Mouse (Mus musculus): ENCODE measurements around the gene Gpr108. TPM values are rescaled to one million over a fixed set of nuclear protein-coding genes. Genes with fewer than 3 reads are reported as not detected.

Gene Gpr108
- polyA plus RNA-seq, 1 experiment, result 44.0 TPM

DNA sequence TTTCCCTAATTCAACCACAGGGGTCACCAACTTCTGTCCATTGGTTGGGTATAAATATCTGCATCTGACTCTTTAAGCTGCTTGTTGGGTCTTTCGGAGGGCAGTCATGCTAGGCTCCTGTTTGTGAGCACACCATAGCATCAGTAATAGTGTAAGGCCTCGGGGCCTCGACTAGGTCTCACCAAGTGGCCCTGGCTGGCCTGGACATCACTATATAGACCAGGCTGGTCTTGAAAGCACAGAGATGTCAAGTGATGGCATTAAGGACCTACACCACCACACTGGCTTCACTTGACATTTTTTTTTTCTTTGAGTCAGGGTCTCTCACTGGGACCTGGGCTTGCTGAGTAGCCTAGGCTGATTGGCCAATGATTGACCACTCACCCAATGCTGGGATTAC, 9.9 kb upstream of the Gpr108 start:
- no peak for DNase-seq
- TF ChIP-seq CTCF (IDR thresholded peaks at IDR 0.05; ENCODE audit: borderline replicate concordance, insufficient read depth, low read depth, low read length) (no peak), POLR2A (IDR thresholded peaks at IDR 0.05; ENCODE audit: borderline replicate concordance, insufficient read depth, low read length) (no peak)
- Histone ChIP-seq H3K27ac (ENCODE audit: insufficient read depth, low read length) (no peak overlapping the region), H3K4me1 (ENCODE audit: control insufficient read depth, insufficient read depth, low read length) (no peaks in the 10 kb centered on the region), H3K27me3 (ENCODE audit: control insufficient read depth, insufficient read depth, low read length) (no peaks in the 10 kb centered on the region), H3K4me3 (replicated peaks; ENCODE audit: insufficient read depth, low read depth, low read length) (no peak overlapping the region)
- WGBS, result 92% methylated on average over 3 of the region's 3 CpGs

DNA sequence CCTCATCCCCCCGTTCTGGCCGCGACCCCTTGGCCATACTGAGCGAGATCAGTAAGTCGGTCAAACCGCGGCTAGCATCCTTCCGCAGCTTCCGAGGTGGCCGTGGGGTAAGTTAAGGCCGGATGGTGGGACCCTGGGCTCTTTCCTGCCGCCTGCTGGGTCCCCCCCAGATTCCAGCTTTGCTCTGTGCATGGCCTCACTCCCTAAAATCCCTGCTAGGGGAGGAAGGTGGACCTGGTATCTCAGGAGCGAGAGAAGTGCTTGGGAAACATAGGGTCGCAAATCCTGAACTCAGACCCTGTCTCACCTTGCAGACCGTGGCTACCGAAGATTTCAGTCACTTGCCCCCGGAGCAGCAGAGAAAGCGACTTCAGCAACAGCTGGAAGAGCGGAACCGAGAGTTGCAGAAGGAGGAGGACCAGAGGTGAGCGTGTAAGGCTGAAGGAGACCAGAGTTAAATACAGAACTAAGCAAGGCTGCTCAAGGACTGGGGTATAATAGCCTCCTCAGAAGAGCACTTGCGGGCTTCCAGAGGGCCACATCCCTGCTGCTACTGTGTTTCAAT, 8.8 kb upstream of the Gpr108 start:
- Histone ChIP-seq H3K4me3 (replicated peaks; ENCODE audit: insufficient read depth, low read depth, low read length) (no peak overlapping the region), H3K4me1 (ENCODE audit: control insufficient read depth, insufficient read depth, low read length) (no peaks in the 10 kb centered on the region), H3K27ac (ENCODE audit: insufficient read depth, low read length) (no peak overlapping the region), H3K27me3 (ENCODE audit: control insufficient read depth, insufficient read depth, low read length) (no peaks in the 10 kb centered on the region)
- TF ChIP-seq CTCF (IDR thresholded peaks at IDR 0.05; ENCODE audit: borderline replicate concordance, insufficient read depth, low read depth, low read length), result no peak
- no peak for TF ChIP-seq POLR2A (IDR thresholded peaks at IDR 0.05; ENCODE audit: borderline replicate concordance, insufficient read depth, low read length)
- no peak for DNase-seq
- WGBS, result 96% methylated on average over 22 of the region's 22 CpGs

DNA sequence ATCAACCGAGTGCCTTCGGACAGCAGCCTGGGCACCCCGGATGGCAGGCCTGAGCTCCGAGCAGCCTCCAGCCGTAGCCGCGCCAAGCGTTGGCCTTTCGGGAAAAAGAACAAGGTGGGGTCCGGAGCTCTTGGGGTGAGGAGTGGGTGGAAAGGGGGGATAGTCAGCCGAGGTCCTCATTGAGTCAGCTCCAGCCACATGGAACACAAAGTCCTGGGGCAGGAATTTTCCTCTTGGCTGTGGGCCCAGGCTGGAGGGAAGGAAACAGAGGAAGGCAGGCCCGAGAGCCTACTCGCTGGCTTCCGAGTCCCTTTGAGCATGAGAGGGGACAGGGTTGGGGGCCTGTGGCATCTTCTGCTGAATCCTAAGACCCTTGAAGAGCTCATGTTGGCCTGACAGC, 7.1 kb upstream of the Gpr108 start:
- H3K4me3 ChIP-seq (replicated peaks; ENCODE audit: insufficient read depth, low read depth, low read length), result no peak overlapping the region
- H3K27me3 ChIP-seq (ENCODE audit: control insufficient read depth, insufficient read depth, low read length), result no peaks in the 10 kb centered on the region
- H3K4me1 ChIP-seq (ENCODE audit: control insufficient read depth, insufficient read depth, low read length), result no peaks in the 10 kb centered on the region
- DNase-seq, result no peak
- no peak overlapping the region for H3K27ac ChIP-seq (ENCODE audit: insufficient read depth, low read length)
- no peak for TF ChIP-seq CTCF (IDR thresholded peaks at IDR 0.05; ENCODE audit: borderline replicate concordance, insufficient read depth, low read depth, low read length)
- no peak for TF ChIP-seq POLR2A (IDR thresholded peaks at IDR 0.05; ENCODE audit: borderline replicate concordance, insufficient read depth, low read length)
- 72% methylated on average over 14 of the region's 14 CpGs for WGBS

DNA sequence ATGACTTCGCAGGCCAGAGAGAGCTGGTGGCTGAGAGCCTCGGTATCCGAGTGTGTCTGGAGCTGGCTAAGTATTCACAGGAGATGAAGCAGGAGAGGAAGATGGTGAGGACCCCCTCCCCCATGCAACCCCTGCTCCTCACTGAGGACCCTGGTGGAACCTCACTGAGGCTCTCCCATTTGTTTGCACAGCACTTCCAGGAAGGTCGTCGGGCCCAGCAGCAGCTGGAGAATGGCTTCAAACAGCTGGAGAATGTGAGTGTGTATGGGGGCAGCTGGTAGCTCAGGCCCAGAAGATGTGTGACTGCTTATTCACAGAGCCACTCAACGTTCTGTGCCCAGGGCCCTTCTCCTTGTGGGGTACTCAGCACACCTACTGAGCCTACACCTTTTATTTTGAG, 5.1 kb upstream of the Gpr108 start:
- no peak for TF ChIP-seq CTCF (IDR thresholded peaks at IDR 0.05; ENCODE audit: borderline replicate concordance, insufficient read depth, low read depth, low read length)
- no peak for TF ChIP-seq POLR2A (IDR thresholded peaks at IDR 0.05; ENCODE audit: borderline replicate concordance, insufficient read depth, low read length)
- WGBS, result 77% methylated on average over 6 of the region's 6 CpGs
- no peaks in the 10 kb centered on the region for H3K27me3 ChIP-seq (ENCODE audit: control insufficient read depth, insufficient read depth, low read length)
- DNase-seq, result no peak
- H3K4me3 ChIP-seq (replicated peaks; ENCODE audit: insufficient read depth, low read depth, low read length), result no peak overlapping the region
- H3K27ac ChIP-seq (ENCODE audit: insufficient read depth, low read length), result no peak overlapping the region
- 0 out of 2 replicates have a peak, but pooled peaks cover 3% of the 10 kb centered on the region for H3K4me1 ChIP-seq (ENCODE audit: control insufficient read depth, insufficient read depth, low read length)

DNA sequence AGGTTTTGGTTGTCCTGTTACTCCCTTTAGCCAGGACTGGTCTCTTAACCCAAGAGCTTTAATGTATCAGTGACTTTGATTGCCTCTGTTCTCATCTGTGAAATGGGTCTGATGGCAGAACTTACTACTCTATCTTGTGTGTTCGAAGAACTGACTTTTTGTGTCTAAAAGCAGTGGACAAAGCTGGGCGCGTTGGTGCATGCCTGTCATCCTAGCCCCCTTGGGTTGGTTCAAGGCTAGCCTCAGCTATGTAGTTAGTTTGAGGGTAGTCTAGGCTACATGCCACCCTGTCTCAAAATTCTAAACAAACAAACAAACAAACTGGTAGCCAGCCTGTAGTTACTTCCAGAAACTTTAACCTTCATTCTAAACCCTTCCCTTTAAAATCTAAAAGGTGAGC, 3.2 kb upstream of the Gpr108 start:
- H3K27me3 ChIP-seq (ENCODE audit: control insufficient read depth, insufficient read depth, low read length), result no peaks in the 10 kb centered on the region
- WGBS, result 93% methylated on average over 3 of the region's 3 CpGs
- H3K4me1 ChIP-seq (ENCODE audit: control insufficient read depth, insufficient read depth, low read length), result 0 out of 2 replicates have a peak, but pooled peaks cover 3% of the 10 kb centered on the region
- no peak overlapping the region for H3K27ac ChIP-seq (ENCODE audit: insufficient read depth, low read length)
- no peak for DNase-seq
- TF ChIP-seq POLR2A (IDR thresholded peaks at IDR 0.05; ENCODE audit: borderline replicate concordance, insufficient read depth, low read length) (no peak), CTCF (IDR thresholded peaks at IDR 0.05; ENCODE audit: borderline replicate concordance, insufficient read depth, low read depth, low read length) (no peak)
- H3K4me3 ChIP-seq (replicated peaks; ENCODE audit: insufficient read depth, low read depth, low read length), result no peak overlapping the region

DNA sequence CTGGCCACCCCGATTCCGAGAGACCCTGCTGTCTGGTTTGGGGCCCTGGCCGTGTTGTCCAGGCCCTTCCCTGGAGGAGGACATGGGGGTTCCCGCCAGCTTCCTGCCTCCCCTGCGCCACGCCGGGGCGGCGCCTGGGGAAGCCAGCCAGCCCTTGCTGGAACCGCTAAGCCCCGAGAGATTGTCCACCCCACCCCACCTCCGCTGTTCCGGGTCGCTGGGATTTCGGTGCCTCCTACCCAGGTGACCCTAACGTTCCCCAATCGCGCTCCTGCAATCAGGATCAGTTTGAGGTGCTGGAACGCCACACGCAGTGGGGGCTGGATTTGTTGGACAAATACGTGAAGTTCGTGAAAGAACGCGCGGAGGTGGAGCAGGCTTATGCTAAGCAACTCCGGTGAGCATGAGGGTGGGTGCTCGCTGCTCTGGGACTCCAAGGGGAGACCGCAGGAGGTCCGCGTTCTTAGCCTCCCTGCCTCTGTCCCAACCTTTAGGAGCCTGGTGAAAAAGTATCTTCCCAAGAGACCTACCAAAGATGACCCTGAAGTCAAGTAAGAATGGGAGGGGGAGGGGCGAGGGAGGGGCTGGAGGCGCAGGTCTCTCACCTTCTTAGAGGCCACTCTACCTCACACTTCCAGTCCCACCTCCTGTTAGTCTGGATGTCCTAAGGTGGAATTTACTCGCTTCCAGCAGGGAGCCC, 2.4 kb upstream of the Gpr108 start:
- no peaks in the 10 kb centered on the region for H3K27me3 ChIP-seq (ENCODE audit: control insufficient read depth, insufficient read depth, low read length)
- WGBS, result 6% methylated on average over 33 of the region's 33 CpGs
- H3K4me3 ChIP-seq (replicated peaks; ENCODE audit: insufficient read depth, low read depth, low read length), result peak overlapping the region; percentile 40
- H3K27ac ChIP-seq (ENCODE audit: insufficient read depth, low read length), result no peak overlapping the region
- TF ChIP-seq CTCF (IDR thresholded peaks at IDR 0.05; ENCODE audit: borderline replicate concordance, insufficient read depth, low read depth, low read length) (no peak), POLR2A (IDR thresholded peaks at IDR 0.05; ENCODE audit: borderline replicate concordance, insufficient read depth, low read length) (no peak)
- DNase-seq, result peak; percentile 37 to 41
- 0 out of 2 replicates have a peak, but pooled peaks cover 3% of the 10 kb centered on the region for H3K4me1 ChIP-seq (ENCODE audit: control insufficient read depth, insufficient read depth, low read length)

DNA sequence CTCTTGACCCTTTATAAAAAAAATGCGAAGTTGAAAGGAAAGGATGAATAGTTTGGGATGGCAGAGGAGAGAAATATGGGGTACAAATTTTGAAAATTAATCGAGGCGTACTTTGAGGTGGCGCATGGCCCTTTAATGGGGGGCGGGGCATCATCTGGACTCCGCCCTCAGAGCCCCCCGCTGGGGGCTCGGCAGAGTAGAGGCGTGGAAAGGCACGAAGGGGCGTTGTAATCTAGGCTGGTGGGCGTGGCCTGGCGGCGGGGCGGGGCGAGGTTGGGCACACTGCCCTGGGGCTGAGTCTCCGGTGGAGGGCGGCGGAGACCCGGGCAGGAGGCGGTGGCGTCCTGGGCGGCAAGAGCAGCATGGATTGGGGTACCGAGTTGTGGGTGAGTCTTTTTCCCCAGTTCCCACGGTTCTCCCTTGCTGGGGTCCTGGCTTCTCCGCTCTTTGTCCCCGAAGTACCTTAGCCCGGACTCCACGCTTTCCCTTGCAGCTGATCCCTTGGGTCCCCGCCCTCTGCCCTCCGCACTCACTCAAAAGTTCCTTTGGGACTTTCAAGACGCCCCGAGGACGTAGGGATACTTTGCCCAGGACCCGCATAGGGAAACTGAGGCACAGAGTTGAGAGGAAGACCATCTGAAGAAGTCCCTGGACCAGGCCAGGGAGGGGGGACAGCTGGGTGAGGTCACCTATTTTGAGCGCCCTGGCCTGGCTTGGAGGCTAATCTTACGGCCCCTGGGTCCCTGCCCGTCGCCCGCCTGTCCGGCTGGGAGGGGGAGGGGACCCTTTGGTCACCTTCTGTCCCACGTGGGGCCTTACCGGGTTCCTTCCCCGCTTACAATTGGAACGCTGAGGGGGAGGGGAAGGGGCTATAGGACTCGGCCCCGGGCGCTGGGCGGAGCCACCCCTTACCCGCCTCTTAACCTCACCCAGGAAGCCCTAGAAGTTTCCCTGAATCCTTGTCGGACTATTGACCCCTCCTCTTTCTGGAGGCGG, 1.2 kb upstream of the Gpr108 start, which contains the start of gene Trip10:
Trip10 (plus strand) TSS at position 270 of the 996 bp plus-strand sequence.
- peak within 1 kb of the TSS; percentile 54 for H3K27ac ChIP-seq (ENCODE audit: insufficient read depth, low read length)
- under 1% methylated on average over 51 of the region's 52 CpGs for WGBS
- DNase-seq, result peak; percentile 78 to 84
- H3K4me3 ChIP-seq (replicated peaks; ENCODE audit: insufficient read depth, low read depth, low read length), result peak within 1 kb of the TSS; percentile 85
- H3K4me1 ChIP-seq (ENCODE audit: control insufficient read depth, insufficient read depth, low read length), result 0 out of 2 replicates have a peak, but pooled peaks cover 3% of the 10 kb centered on the region
- H3K27me3 ChIP-seq (ENCODE audit: control insufficient read depth, insufficient read depth, low read length), result no peaks in the 10 kb centered on the region
- TF ChIP-seq CTCF (IDR thresholded peaks at IDR 0.05; ENCODE audit: borderline replicate concordance, insufficient read depth, low read depth, low read length), result no peak
